Mouse (Mus musculus): Measurements from ENCODE around the gene Hist1h2ag.

GRCm38 (mm10) chr13:21994896-21995295, 47.8 kb downstream of the Hist1h2ag start:
- TF ChIP-seq CTCF (IDR thresholded peaks at IDR 0.05; ENCODE audit: low read depth) (no peak), EP300 (IDR thresholded peaks at IDR 0.05; ENCODE audit: low read depth) (no peak)
